Mouse (Mus musculus): ENCODE measurements at regions not wholly inside any gene's neighbourhood (a gene's known extent, or its start where the extent isn't known, plus 50 kb on each side); places are given as distances from the start of the nearest gene placed in this dataset.

DNA sequence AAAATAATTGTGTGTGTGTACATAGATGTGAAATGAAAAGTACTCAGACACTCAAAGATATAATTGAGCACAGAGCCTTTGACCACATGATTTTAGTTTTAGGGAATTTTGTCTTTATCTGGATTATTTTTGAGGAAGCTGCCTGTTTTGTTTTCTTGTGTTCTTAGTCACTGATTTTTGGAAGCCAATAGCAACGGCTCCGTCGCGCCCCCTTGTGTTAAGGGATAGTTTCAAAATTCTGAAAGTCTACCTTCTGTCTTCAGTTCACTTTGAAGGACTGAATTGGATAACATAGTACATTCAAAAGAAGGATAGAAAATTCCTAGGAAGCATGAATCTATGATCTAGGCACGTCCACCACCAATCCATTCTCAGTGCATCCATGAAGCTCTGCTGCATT is 185.8 kb upstream of the Sash1 start:
- peak; percentile 39 for DNase-seq (ENCODE audit: low spot score)

DNA sequence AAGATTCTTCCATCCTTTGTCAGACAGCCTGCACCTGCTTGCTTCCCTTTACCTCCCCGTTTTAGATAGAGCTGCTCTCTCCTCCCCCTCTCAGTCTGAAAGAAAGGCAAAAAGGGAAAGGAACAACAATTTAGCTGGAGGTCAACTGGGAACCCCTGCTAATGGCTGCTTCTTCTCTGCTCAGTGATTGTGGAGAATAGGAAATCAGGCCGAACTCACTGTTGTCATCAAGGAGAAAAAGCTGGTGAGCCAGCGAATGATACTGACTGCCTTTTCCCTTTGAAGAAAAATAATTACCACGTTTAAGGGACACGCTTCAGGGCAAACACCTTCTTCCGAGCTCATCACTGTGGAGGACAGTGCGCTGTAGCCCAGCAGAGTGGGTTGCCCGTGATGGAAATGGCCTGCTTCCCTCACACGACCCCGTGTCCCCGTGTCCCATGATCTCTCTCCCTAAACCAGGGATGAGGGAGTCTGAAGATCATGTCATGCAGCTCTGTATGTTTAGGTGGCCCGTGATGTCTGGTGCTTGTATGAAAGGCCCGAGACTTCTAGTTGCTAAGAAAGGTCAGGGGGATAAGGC is 183.8 kb upstream of the Sash1 start:
- no peak for DNase-seq (ENCODE audit: low spot score)

DNA sequence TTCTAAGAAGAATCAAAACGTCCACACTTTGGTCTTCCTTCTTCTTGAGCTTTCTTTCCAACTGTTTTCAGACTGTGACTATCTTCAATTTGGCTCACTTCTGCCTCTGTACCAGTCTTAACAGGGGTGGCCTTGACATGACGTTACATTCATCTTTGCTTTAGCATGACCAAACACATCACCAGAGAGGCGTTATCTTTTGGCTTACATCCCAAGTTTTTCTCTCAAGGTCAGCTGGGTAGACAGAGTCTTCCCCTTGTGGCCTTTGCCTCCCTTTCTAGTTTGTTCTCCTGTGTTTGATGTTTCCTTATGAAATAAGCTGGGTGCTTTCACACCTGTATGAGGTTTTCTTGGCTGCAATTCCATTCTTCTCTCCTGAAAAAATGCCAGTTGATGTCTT is 180.7 kb upstream of the Sash1 start:
- no peak for DNase-seq (ENCODE audit: low spot score)

DNA sequence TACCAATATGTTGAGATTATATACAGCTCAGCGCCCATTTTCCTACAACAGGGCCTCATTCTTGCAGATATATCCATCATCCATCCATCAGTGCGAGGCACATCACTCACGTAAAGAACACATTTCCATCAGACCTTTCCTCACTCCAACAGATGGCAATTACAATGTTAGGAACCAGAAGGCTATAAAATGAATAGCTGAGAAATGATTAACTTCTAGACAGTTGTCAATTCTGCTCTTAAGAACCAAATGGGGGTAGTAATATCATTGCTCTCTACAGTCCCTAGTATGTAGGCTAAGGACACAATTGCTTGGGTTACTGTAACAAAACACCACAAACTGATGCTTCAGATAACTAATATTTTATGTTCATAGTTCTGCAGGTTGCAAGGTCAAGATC is 176.1 kb upstream of the Sash1 start:
- no peak for DNase-seq (ENCODE audit: low spot score)

DNA sequence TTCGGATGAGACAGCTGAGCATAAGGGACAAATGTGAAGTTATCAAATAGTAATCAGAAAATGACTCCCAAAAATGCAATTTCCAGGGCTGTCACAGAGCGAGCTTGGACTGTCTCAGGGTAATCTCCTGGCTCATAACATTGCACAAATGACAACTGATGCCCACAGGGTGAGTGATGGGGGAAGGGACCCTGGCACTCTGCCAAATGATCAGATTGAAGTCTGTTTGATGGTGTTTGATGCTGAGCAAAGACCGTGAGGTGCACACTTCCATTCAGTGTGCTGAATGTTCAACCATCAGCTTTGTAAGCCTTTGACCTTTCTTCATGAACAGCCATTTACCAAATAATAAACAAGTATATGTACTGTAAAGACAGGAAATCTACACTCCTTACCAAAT is 169.4 kb upstream of the Sash1 start:
- no peak for DNase-seq (ENCODE audit: low spot score)

DNA sequence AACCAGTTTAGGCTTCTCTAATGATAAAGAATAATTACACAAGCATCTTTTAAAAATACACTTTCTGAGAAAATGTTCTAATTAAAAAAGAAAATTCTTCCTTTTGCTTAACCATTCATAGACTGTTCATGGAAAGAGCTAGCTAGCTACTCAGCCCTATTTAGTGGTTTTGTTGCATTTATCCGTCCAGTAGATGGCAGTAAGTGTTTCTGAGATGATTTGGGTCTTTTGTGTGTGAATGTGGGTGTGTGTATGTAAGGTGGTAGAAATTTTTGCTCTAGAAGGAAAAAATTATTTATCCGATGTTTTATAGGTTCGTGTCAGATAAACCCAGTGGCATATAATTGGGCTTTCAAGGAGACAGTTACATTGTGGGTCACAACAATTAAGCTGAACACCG is 167.5 kb upstream of the Sash1 start:
- peak; percentile 61 for DNase-seq (ENCODE audit: low spot score)

DNA sequence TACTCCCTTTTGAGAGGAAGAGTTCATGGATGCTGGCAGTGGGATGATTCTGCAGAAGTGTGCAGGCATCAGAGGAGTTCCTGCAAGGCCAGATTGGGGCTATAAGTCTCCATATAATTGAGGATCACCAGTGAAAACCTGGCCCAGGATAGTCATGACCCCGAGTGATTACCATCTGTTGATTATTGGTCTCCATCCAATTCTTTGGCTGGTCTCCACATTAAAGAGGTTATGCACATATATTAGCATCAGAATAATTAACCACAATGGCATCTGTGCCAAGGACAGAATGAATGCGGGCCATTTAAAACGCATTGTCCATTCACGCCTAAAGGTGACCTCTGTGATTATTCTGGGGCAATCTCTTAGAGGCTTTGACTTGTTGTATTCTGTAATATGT is 161.5 kb upstream of the Sash1 start:
- no peak for DNase-seq (ENCODE audit: low spot score)

DNA sequence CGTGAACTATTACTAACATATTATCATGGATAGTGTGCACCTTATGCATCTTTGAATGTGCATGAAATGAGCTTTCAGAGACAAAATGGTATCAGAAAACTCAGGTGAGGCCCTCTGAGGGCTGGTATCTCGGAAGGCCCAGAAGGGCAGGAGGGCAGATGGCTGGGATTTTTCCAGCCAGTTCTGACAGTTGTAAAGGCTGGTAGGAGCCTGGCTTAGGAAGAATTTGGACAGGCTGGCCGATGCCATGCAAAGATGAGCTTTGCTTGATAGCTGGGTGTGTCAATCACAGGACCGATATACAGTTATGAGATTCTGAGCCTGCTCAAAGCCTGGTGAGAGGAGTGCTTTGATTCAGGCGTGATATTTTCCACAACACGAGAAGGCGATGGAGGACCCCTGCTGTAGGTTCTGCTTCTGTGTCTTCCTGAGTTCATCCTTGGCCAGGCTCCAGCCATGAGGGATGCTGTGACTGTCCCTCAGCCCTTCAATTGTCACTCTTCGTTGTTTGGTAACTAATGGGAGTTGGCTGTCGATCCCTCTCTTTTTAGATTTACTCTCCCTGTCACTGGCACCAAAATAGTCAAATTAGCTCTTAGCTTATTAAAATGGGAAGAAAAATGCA is 159.0 kb upstream of the Sash1 start:
- no peak for DNase-seq (ENCODE audit: low spot score)

DNA sequence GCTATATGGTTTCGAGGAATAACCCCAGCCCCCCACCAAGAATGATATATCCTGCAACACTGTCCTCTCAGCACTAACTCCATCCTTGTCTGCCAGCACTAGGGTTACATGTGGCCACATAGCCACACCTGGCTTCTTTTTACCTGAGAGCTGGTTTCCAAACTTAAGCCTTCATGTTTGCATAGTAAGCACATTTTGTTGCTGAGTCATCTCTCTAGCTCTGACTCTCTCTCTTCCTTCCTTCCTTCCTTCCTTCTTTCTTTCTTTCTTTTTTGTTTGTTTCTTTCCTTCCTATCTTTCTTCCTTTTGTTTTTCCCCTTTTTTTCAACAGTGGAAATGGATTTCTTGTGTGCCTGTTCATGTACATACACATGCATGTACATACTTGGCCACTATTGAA is 157.6 kb upstream of the Sash1 start:
- DNase-seq (ENCODE audit: low spot score), result no peak

DNA sequence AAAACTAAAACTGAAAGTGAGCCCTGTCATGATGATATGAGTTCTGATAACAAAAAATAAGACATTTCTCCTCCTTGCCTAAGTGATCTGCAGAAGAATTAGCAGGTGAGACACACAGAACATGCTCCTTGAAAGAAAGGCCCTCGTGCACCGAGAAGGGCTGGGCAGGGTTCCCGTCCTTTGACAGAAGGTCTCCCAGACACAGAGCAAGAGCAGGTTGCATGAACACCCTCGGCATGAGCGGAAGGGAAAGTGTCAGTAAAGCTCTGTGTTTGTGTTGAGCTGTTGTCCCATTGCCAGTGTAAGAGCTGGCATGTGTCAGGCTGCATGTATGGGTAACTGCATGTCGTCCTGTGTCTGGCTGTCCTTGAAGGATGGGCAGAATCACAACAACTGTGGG is 144.6 kb upstream of the Sash1 start:
- DNase-seq (ENCODE audit: low spot score), result no peak

DNA sequence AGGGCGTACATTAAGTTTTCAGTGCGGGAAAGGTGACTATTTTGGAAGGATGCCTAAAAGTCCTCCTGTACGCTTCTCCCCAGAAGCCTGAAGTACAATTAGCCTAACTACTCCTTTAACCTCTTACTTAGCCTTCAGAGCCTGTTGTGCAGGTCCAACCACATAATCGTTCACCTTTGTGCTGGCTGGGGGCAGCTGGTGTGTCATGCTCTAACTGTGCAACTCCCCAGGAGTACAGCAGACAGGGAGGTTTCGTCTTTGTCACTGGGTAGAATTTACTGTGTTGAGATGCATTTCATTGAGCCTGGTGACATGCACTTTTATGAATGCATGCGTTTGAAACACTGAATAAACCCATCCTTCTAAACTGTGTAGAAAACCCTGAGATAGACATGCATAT is 143.6 kb upstream of the Sash1 start:
- no peak for DNase-seq (ENCODE audit: low spot score)

DNA sequence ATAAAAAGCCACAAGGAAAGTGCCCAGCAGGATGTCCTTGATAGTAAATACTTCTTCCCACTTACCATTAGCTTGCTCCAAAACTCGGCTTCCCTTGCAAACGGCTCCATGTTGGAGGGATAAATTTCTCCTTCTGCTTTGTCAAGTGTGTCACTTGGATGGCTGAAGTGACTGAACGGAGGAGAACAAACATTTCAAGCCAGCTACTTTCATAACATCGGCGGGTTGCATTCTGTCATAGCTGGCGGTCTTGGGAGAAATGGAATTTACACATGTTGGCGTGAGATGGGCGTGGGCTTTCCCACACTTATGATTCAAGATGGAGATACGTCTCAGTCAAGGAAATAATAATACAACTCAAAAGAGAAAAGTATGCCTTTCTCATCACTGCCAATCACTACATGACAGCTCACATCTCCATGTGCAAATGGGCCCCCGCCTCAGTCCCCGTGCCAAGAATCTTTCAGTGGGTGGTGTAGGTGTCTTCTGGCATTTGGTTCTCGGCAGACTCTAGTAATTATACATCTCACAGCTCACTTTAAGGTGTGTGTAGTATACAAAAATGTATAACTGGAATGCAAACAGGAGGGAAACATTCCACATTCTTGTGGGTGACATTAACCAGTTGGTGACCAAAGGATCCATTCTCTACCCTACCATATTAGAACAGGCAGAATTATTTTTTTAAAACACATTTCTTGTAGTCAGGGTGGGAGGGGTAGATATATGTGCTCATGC is 141.4 kb upstream of the Sash1 start:
- no peak for DNase-seq (ENCODE audit: low spot score)

DNA sequence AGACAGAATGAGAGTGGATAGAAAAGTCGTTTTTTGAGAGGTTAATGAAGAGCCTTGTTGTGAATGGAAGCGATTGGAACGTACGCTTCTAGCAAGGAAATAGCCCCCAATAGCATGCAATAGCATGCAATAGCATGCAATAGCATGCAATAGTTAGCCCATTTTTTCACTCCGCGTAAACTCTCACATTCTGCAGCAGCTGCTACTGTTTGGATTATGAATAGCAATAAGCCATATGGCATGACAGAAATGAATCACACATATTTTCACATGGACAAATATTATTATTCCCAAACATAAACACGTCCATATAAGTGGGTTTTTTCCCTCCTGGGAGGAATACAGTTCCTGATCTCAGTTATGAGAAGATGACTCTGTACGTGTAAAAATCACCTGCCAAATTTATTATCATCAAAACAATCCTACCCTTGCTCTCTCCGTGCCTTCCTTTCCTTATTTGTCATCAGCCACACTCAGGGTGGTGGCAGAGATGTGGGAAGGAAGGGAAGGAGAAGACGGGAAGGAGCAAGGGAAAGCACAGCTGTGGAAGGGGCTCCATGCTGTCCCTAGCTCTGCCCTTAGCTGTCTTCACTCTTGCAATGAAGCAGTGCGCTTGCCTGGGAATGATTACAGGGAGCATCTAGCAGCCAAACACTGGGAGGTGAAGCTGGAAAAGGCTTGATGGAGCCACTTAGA is 129.1 kb upstream of the Sash1 start:
- DNase-seq (ENCODE audit: low spot score), result no peak

DNA sequence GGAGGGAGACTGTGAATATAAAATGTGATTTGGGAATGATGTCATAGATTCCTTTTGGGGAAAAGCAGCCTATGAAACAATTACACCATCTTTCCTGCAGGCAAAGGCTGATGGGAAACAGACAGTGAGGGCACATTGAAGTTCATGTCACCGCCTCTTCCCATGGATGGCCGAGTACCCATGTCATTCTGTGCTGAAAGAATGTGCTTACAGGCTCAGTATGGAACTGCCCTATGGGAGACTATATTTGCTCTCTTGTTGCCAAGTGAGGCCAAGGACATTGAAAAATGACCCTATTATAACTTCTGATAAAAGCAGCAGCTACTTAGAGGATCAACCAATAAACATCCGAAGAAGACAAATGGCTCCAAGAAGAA is 127.7 kb upstream of the Sash1 start:
- DNase-seq (ENCODE audit: low spot score), result no peak

DNA sequence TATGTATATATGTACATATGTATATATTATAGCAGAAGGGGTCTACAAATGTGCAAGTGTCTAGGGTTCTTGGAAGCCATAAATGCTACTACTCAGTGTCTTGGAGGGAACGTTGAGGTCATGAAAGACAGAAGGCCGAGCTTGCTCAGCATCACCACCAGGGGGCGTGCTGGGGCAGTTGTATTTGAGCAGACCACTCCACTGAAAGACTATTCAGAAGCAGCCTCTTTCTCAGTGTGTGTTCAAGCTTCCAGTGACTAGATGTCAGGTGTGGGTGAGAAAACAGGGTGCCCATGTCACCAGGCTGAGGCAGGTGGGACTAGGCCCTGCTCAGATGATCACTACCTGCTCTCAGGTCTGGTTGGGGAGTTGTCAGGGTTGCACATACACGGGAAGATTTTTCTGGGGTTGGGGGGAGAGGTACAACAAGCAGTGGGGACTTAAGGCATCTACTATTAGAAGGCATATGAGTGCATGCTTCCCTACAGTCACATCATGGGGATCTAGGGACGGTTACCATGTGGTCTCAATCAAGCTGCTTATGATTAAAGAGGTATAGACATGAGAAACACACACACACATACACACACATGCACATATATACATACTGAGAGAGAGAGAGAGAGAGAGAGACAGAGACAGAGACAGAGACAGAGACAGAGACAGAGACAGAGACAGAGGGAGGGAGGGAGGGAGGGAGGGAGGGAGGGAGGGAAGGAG is 127.1 kb upstream of the Sash1 start:
- peak; percentile 22 for DNase-seq (ENCODE audit: low spot score)

DNA sequence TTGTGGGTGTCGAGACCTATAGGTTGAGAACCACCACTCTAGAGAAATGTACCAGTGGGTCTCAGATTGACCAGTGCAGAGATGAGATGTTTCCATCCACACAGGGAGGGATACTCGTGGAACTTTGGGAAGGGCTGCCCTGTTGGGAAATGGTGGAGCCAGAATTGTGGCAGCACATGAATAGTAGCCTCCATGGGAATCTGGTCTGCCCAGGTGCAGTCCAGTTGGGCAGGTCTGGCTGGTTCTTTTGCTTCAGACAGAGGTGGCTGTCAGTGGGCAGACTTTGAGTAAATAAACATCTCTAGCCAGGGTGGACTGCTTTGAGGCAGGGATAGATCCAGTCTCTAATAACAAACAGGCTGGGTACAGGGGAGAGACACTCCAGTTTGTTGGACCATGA is 126.0 kb upstream of the Sash1 start:
- DNase-seq (ENCODE audit: low spot score), result no peak

DNA sequence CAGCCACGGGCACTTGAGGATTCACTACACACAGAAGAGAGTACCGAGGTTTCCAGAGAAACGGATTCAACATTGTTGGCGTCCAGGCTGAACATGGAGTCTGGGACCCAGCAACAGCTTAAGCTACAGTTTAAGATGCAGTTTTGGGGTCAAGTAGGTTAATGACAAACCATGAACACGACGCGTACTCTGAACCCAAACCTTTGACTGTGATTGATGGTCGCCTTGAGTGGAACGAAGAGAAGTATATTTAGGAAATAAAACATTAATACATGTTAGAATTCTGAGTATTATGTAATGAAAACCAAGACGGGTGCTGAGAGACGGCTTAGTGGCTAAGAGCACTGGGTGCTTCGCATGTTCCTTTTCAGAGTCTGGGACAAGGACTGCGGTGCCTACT is 124.3 kb upstream of the Sash1 start:
- no peak for DNase-seq (ENCODE audit: low spot score)

DNA sequence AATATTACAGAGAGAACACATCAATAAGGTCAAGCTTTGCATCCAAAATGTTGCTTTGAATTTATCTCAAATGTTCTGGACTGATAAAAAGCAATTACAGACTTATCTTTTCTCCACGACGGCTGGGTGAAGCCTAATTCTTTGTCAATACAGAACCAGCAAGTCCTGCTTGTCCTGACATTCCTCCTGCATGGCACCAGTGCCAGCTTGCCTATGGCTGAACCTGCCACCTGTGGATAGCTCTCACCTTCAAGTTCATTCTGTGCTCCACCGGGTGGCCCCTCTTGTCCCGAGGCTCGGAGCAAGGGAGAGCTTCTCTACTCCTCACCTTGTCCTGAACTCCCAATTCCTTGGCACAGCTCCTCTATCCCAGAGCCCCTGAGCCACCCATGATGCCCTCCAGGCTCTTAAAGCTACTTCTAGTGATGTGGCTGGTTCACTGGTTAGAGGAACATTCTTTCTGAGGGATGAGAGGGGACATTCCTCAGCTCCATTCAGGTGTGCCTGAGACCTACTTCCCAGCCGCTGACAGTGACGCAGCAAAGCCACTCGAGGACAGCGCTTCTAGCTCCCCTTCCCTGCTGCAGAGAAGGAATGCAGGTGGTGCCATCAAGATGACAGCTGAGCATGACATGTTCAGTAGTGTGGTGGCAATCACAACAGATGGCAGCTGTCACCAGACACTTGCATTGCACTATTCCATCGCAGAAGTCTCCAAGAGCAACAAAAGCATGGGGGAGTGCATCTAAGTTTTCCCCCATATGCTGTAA is 119.5 kb upstream of the Sash1 start:
- no peak for DNase-seq (ENCODE audit: low spot score)

DNA sequence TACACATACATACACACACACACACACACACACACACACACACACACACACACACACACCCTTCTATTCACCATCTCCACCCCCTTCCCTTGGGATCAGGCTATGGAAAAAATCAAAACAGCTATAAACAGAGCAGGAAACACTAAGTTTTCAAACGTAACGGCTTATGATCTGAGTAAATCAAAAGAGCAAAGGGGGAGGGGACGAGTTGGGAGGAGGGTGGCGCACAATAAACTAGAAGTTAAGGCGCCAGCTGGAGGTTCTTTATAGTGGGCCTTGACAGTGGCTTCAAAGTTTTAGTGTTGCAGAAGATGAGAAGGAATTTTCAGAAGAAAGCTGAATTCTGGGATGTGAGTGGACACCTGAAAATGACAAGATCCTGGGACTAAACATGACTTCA is 116.4 kb upstream of the Sash1 start:
- DNase-seq (ENCODE audit: low spot score), result no peak

DNA sequence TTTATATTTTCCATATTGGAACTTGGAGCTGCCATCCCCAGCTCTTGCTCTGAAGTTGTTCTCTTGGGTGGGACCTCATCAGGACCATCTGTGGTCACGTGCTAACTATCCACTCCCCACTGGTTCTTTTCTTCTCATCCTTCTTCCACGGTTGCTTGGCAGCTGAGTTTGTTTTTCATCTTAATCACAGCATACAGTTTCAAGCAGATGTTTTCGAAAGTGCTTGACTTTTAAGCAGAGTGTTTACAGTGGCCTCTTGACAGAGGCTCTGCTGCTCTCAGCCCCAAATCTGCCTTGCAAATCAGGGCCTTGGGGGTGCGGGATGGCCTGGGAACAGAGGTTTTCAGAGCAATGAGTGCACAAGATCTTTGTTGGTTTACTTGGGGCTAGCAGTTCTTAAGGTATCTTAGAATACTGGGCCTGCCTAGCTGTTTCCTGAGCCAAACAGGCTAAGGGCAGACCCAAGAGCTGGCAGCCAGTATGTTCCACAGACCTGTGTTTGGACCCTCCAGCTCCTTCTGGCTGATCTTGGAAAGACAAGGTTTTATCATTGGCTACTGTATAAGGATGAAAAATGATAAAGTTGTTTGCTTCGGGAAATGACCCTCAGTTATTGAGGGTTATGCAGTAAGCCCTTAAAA is 113.0 kb upstream of the Sash1 start:
- DNase-seq (ENCODE audit: low spot score), result peak; percentile 21

DNA sequence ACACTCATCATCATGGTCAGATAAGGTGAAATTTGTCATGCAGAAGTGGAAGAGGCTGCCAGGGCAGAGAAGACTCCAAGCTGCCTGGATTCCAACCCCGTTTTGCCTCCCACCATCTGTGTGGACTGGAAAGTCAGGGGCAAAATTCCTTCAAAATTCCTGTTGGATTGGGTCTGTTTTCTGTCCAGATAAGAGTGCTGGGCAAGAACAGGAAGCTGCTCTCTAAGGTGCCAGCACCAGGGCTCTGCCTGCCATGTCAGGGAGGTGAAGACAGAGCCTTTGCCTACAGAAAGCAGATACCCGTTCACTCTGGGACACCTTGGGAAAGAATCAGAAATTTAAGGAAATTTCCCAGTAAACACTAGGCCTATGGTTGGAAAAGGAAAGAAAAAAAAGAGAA is 112.5 kb upstream of the Sash1 start:
- DNase-seq (ENCODE audit: low spot score), result no peak

Data from adipocyte (in vitro differentiated cells).